Mouse (Mus musculus): ENCODE measurements at regions not wholly inside any gene's neighbourhood (a gene's known extent, or its start where the extent isn't known, plus 50 kb on each side); places are given as distances from the start of the nearest gene placed in this dataset.
A peak's percentile ranks its signal among the peaks of the same experiment; 100 is the strongest.

GRCm38 (mm10) chr6:143547406-143547903, 380.4 kb downstream of the Etnk1 start:
- DNase-seq, result no peak

GRCm38 (mm10) chr6:143554946-143555345, 387.9 kb downstream of the Etnk1 start:
- DNase-seq, result no peak

GRCm38 (mm10) chr6:143558046-143558884, 391.2 kb downstream of the Etnk1 start:
- no peak for DNase-seq

- DNase-seq, result no peak
These were observed 392.3 kb downstream of the Etnk1 start for GRCm38 (mm10) chr6:143559316-143559715.

- DNase-seq, result no peak
These were observed 394.5 kb downstream of the Etnk1 start for GRCm38 (mm10) chr6:143561316-143562088.

GRCm38 (mm10) chr6:143571356-143572115, 404.5 kb downstream of the Etnk1 start:
- DNase-seq, result no peak

- no peak for DNase-seq
These were observed 412.2 kb downstream of the Etnk1 start for GRCm38 (mm10) chr6:143579223-143579622.

GRCm38 (mm10) chr6:143589666-143590065, 422.6 kb downstream of the Etnk1 start:
- no peak for DNase-seq

GRCm38 (mm10) chr6:143590231-143590630, 423.2 kb downstream of the Etnk1 start:
- DNase-seq, result no peak

GRCm38 (mm10) chr6:143592490-143592889, 425.5 kb downstream of the Etnk1 start:
- DNase-seq, result peak; percentile 24 to 30

- no peak for DNase-seq
These were observed 428.5 kb downstream of the Etnk1 start for GRCm38 (mm10) chr6:143595486-143595885.

GRCm38 (mm10) chr6:143597414-143597813, 430.4 kb downstream of the Etnk1 start:
- peak; percentile 40 to 53 for DNase-seq

- no peak for DNase-seq
These were observed 431.9 kb downstream of the Etnk1 start for GRCm38 (mm10) chr6:143598916-143599315.

GRCm38 (mm10) chr6:143609100-143609499, 442.1 kb downstream of the Etnk1 start:
- DNase-seq, result peak; percentile 20 to 44

GRCm38 (mm10) chr6:143612966-143613365, 445.9 kb downstream of the Etnk1 start:
- no peak for DNase-seq

GRCm38 (mm10) chr6:143614431-143614987, 447.5 kb downstream of the Etnk1 start:
- DNase-seq, result peak; percentile 43 to 56

- DNase-seq, result no peak
These were observed 448.3 kb downstream of the Etnk1 start for GRCm38 (mm10) chr6:143615361-143615760.

- no peak for DNase-seq
These were observed 449.4 kb downstream of the Etnk1 start for GRCm38 (mm10) chr6:143616386-143616785.

GRCm38 (mm10) chr6:143618558-143618957, 451.5 kb downstream of the Etnk1 start:
- DNase-seq, result no peak

- no peak for DNase-seq
These were observed 453.6 kb downstream of the Etnk1 start for GRCm38 (mm10) chr6:143620583-143620982.

- no peak for DNase-seq
These were observed 455.1 kb downstream of the Etnk1 start for GRCm38 (mm10) chr6:143622161-143622560.

GRCm38 (mm10) chr6:143624901-143625300, 457.9 kb downstream of the Etnk1 start:
- DNase-seq, result no peak

- DNase-seq, result no peak
These were observed 464.6 kb downstream of the Etnk1 start for GRCm38 (mm10) chr6:143631581-143631980.

All from cerebellum, postnatal 10 days (tissue).